Mouse (Mus musculus) thymus, postnatal 4 days (tissue): ENCODE measurements at regions not wholly inside any gene's neighbourhood (a gene's known extent, or its start where the extent isn't known, plus 50 kb on each side); places are given as distances from the start of the nearest gene placed in this dataset.

Experiments
- DNase-seq: peaks from one replicate; pipeline ENCODE4 v3.0.0; 2021

DNA sequence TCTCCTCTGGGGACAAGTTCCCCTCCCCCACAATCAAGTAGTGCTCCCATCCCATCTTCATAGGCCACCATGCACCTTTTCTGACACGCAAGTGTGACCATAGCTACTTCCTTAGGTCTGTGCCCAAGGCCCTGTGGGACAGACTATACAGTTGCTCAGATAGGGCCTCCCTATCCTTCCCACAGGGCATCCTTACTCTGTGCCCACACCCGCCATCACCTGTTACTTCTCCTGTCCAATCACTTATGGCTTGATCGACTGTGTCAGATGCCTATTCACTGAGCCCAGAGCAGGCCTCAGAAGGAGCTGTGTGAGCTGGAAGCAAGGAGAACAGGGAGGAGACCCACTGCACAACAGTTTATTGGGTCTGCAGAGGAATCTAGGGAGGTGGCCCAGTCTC lies 56.6 kb upstream of the Lrpap1 start:
- no peak for DNase-seq

DNA sequence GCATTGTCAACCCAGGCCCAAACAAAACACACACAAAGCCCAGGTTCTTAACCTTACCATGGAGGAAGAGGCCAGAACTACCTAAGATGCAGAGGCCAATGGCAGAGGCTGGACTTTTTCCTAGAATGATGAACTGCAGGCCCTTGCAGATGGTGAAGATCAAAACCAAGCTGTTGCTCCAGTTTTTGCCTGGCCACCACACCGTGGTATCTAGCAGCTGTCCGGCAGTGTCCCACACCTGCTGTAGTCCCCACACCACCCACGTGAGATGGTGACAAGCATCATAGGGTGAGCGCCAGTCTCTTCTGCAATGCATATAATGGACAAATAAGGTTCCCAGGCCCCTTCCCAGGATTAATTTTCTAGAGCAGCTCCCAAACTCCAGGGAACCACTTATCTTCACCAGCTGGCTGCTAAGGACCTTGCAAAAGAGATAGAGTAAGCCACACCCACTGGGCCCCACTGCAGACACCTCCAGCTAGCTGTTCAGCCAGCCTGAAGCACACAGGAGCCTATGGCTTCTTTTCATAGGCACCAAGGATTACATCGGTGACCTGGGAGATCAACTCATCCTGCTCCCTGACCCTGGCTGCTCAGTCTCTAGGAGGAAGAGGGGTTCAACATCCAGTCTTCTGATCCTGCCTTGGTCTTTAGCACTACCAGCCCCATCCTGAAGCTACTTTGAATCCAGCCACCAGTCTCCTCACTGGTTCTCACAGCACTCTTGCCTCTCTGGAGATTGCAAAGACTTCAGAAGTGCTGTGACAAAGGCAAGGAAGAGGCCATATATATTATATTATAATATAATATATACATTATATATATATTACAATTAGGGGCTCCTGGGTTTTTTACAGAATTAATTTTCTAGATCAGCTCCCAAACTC lies 55.6 kb upstream of the Lrpap1 start:
- no peak for DNase-seq

- DNase-seq: no peak
These were observed 54.3 kb upstream of the Lrpap1 start for GRCm38 (mm10) chr5:35159854-35160253.

GRCm38 (mm10) chr5:35159178-35159661 lies 53.7 kb upstream of the Lrpap1 start:
- no peak for DNase-seq

- DNase-seq: no peak
These were observed 52.9 kb upstream of the Lrpap1 start for GRCm38 (mm10) chr5:35158346-35159047.

DNA sequence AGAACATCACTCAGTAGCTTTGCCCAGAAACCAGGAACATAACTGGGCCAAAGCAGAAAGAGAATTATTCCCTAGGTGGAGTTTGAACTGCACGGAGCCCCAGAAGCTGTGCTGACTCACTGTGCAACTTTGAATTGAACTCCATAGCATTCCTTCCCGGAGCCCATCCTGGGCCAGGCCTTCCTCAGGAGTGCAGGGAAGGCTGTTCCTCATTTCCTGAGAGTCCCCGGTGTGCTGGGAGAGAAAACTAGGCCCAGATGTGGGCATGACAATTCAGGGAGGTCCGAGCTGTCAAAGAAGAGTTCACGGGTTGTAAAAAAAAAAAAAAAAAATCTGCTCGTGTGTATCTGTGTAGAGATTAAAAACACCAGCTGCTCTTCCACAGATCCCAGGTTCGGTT lies 50.8 kb upstream of the Lrpap1 start:
- no peak for DNase-seq

- no peak for DNase-seq
These were observed 50.2 kb upstream of the Lrpap1 start for GRCm38 (mm10) chr5:35155717-35156116.
